Mouse (Mus musculus) cerebellum, postnatal 36 days (tissue): ENCODE data around the gene Vill.

Experiments
- DNase-seq, 2 experiments: peaks; one replicate each; pipeline ENCODE4 v3.0.0; 2021 to 2022; ENCODE audit warnings: mixed read lengths in 2 of 2

Vill gene

GRCm38 (mm10) chr9:119119409-119120167 is 67.0 kb downstream of the Vill start:
- no peak for DNase-seq

- no peak for DNase-seq
These were observed 67.6 kb downstream of the Vill start for GRCm38 (mm10) chr9:119120168-119120560.
